Comparison of ENCODE assay signal across 8 mouse cellular contexts in the genomic region with DNA sequence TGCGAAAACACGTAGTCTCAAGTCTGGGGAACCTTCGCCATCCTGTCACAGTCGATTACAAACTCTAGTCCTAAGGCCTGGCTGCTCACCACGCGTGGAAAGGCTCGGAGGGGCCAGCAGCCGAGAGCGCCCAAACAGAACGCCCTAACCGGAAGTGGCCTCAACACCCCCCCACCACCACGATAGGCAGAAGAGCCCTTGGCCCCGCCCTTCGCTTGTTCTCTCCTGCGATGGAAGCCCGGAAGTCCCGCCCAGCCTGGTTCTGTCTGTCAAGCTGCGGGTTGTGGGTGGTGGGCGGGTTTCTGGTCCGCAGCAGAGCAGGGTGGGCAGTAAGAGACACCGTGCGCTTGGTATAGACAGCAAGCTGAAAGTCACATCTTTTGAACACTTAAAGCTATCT. TPM values are rescaled to one million over a fixed set of nuclear protein-coding genes. Genes with fewer than 3 reads are reported as not detected.
DNase-seq lines count a peak whose midpoint lies in the region; ATAC-seq lines count a peak whose summit lies in the region.

No protein-coding gene starts in this region.

- peak; percentile 100 for ATAC-seq in inflammation-experienced regulatory T-cells, adult 6 months
- ATAC-seq in megakaryocyte-erythroid progenitor cell, adult 5-6 weeks (replicated peaks; ENCODE audit: low FRiP score, low TSS enrichment, poor library complexity, severe bottlenecking): peak; percentile 98

- intact Hi-C loops in left cerebral cortex, postnatal 10 days (cut with DNase I): no loop called here

- peak; percentile 97 for DNase-seq in adipocyte (ENCODE audit: low spot score)
- DNase-seq in embryo, embryonic 10 days (ENCODE audit: low spot score): peak; percentile 97
- DNase-seq in gastrocnemius, postnatal 10 days: peak; percentile 91
- peak; percentile 96 to 99 for DNase-seq in left cerebral cortex, postnatal 10 days (ENCODE audit: extremely low spot score in 1 of 2, low spot score in 2 of 2)
- DNase-seq in right cerebral cortex, postnatal 25 days: peak; percentile 95
- DNase-seq in urinary bladder, postnatal 4 days (ENCODE audit: low spot score in 2 of 2): peak; percentile 90 to 93

RNA-seq across cellular contexts. Expression of gene Rd3, which starts 12.8 kb away (rescaled TPM):
- total RNA-seq in gastrocnemius, postnatal 10 days (2021): under 1 TPM in 1 of 2 experiments, not detected in 1; 0.20 TPM
- under 1 TPM; 0.51 to 0.95 (median 0.88) TPM for polyA plus RNA-seq in inflammation-experienced regulatory T-cells, adult 6 months (2017; shearing (Covaris generic))
- under 1 TPM; 0.36 to 0.58 TPM for total RNA-seq in left cerebral cortex, postnatal 10 days (2021)
- total RNA-seq in megakaryocyte-erythroid progenitor cell, adult 5-6 weeks (2014; fragmentation: Nextera tagmentation): not detected in 2 replicates
- not detected in 2 replicates for total RNA-seq in megakaryocyte-erythroid progenitor cell, adult 5-6 weeks (2017)

Comparison
In these comparisons a context has a peak if more than half of its experiments do, and no peak if none do; other contexts are left out.
1. Peak in every context shown above with its lines: DNase-seq and ATAC-seq.